Mouse (Mus musculus) olfactory bulb, adult 2 months (tissue): ENCODE measurements around the gene Aldh1a1.
"Not testable (repeated sequence)": the region's sequence is repeated elsewhere in the genome, so short reads cannot be mapped to it uniquely, and the experiment has no call there.

ENCODE experiments used
- CTCF ChIP-seq: fragments of 200-500 bp; IDR thresholded peaks from 2 replicates; pipeline ENCODE4 v1.5.1; 2012; ENCODE audit warnings: low read depth, mild to moderate bottlenecking, low read length, moderate library complexity; ENCODE audit not compliant: insufficient read depth
- POLR2A ChIP-seq: fragments of 200-500 bp; IDR thresholded peaks from 2 replicates; pipeline ENCODE4 v1.6.1; 2012; ENCODE audit warnings: mild to moderate bottlenecking, low read depth, low read length, moderate library complexity; ENCODE audit not compliant: insufficient read depth

DNA sequence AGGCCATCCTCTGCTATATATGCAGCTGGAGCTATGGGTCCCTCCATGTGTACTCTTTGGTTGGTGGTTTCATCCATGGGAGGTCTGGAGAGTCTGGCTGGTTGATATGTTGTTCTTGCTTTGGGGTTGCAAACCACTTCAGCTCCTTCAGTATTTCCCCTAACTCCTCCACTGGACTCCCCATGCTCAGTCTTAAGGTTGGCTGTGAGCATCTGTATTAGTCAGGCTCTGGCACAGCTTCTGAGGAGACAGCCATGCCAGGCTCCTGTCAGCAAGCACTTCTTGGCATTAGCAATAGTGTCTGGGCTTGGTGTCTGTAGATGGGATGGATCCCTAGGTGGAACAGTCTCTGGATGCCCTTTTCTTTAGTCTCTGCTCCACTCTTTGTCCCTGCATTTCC, 155.0 kb downstream of the Aldh1a1 start:
- not testable (repeated sequence) for TF ChIP-seq POLR2A, CTCF
